Mouse (Mus musculus) kidney, postnatal 36 days (tissue): ENCODE data around the gene P4hb.
A peak's percentile ranks its signal among the peaks of the same experiment; 100 is the strongest.

Experiments used
- DNase-seq, 2 experiments: peaks; one replicate each; pipeline ENCODE4 v3.0.0; 2021 to 2022; ENCODE audit warnings: mixed read lengths in 2 of 2

The P4hb gene

DNA sequence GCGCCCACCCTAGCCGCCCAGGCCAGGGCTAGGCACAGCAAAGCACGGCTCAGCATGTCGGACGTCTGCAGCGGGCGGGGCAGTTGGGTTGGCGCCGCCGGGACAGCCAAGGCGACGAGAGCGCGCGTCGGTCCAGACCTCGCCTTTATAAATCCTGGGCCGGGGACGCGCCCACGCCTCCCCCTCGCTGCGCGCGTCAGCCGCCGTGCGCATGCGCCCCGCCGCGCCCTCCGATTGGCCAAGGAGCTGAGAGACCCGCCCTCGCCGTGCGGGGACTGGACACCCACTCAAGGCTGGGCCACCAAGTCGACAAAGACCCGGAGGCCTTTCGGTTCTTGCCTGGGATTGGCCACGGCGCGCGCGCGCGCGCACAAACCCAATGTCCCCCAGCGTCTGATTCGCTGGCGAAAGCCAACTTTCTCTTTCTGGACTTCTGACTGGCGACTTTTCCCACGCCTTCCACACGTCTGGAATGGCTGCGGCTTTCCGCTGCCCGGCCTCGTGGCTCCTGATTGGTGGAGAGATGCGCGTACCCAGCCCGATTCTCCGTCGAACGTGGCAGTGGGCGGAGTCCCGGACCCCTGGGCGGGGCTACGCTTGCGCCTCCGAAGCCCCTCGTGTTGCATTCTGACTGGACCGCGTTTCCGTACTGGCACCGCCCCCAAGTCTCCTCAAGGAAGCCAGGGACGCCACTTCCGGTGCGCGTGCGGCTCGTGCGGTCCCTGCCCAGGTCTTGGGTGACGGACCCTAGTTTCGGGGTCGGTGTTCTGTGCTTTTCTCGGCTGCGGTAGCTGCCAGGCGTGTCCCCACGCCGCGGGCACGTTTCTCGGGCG is at the start of gene P4hb:
P4hb (minus strand) TSS at position 502 of the 833 bp plus-strand sequence.
- peak; percentile 100 for DNase-seq

DNA sequence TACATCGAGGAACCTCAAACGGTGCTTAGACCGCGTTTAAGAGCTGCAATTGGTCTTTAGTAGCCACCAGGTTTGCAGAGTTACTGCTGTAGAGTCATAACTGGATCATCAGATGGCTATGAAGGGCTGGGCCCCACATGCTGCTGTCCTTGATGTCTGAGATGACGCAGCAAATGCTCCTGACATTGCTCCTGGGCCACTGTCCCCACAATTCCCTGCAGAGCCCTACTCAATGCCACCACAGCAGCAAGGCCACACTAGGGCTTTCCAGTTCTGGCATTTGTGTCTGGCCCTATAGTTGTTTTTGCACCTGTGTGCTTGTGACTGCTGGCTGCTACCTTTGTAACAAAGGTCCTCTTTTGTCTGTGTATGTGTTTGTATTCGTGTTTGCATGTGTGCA is 49.8 kb upstream of the P4hb start:
- DNase-seq: no peak

DNA sequence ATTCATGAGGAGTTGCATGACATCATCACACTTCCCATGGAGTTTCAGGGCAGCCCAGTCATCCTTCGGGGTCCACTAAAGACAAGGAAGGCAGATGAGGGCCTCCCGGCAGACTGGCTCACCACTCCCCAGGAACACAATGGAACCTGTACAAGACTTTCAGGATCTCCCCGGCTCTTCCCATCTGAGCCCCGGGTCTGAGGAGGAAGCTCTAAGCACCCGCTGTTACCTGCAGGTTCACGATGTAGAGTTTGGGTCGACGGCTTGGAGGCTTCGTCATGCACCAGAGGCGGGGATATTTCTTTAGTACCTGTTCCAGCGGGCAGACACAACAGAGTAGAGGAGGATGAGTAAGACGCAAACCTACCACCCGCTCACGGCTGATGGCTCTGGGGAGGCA is 47.1 kb upstream of the P4hb start:
- DNase-seq: no peak

DNA sequence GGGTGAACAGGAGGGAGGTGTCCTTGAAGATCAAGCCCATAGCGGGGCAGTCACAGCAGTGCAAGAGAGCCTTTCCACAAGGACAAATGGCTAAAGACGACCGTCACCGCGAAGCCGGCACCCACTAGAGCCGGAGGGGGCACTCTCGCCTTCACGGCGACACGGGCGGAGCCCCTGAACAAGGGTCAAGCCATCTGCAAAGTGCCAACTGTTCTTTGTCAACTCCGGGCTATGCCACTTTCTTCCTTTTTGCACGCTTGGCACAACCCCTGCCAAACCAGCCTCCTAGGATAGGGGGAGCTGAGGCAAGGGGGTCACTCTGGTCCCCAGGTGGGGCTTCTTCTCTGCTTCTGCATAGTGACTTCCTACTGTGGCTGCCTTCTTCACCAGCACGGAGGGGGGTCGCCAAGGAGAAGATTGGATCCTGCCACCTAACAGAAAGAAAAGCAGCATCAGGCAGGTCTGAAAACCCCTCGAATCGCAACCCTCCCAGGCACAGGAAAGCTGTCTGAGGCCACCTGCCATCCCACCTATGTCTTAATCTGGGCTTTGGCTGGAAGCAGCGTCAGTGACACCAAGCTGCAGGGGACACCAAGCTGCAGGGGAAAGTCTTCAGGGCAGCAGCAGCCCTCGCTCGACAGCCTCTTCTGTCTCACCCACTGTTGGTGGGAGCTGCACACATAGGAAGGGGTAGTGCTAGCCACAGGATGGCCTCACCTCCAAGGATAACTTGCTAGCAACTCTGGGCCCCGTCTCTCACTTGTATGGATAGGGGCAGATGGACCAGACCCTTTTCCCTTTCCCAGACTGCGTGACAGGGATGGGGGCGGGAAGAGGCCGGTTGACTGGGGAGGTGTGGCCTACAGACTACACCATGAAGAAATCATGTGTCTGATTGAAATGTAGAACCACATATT is 45.8 kb upstream of the P4hb start:
- no peak for DNase-seq

DNA sequence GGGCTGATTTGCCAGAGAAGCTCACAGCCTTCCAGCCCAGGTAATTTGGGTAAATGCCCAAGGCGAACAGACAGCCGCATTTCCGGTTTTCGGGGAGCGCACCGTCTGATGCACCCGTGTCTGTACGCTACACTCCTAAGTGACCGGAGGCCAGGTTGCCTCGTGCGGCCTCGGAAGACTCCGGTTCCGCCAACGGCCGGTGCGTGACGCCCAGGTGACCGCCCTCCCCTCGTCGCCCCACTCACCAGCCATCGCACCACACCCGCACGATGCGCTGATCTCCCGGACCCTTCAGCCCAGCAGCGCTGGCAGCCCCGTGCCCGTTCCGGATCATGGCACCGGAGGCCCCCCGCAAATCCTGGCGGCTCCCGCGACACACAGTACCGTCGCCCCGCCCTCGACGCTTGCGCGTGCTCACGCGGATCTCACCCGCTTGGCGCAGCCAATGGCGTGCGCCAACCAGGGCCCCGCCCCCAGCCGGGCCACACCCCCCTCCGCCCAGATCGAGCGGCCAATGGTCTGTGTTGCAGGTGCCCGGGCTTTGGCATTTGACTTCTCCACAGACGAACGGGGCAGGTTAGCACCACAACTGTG is 44.6 kb upstream of the P4hb start, which contains the start of gene Pcyt2:
Pcyt2 (minus strand) TSS at position 418 of the 594 bp plus-strand sequence.
- peak; percentile 95 to 98 for DNase-seq

DNA sequence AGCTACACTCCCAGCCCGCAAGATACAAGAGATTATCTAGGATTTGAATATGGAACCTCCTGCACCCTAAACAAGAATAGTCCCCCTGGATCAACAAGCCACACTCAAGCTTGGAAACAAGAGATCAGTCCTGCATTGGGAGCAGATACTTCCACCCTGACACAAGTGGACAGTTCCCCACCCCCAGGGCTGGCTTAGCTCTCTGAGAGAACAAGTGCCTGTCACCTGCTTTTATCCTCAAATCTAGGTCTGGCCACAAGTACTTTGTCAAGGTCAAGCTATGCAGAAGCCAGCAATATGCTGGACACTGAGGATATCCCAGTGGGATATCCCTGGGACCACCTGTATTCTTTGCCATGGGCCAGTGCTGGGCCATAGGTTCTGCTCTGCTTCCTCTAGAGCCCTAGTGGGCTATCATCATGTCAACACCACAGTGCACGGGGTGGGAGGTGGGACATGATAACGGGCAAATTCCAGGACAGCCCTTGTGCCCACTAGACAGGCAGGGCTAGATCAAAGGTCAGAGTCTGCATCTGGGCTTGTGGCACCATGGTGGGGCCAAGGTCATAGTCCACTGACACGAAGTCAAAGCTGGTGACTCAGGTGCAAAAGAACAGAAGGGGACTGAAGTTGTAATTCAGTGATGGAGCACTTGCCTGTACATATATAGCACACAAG is 43.7 kb upstream of the P4hb start:
- peak; percentile 74 to 84 for DNase-seq

DNA sequence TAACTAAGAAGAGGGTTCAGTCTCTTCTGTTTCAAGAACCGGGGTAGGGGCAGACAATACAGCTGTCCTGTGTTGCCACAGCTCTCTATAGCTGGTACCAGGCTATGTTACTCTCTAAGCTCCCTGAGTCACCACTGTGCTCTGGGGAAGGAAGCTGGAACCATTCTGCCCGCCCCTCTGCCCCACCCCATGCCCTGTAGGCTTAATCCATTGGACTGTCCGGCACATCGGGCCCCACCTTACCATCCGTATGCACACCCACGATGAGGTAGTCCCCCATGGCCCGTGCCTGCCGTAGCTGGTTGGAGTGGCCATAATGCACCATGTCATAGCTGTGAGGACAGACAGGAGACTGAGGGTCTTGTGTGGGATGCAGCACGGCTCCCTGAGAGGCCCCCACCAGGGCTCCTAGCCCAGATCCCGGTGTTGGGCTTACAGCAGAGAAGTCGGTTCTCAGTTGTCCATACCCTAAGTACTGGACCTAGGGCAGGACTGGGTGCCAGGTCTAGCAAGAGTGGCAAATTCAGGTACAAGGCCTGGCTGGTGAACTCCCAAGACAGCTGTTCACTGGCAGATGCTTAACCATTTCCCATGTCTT is 42.7 kb upstream of the P4hb start:
- DNase-seq: no peak

DNA sequence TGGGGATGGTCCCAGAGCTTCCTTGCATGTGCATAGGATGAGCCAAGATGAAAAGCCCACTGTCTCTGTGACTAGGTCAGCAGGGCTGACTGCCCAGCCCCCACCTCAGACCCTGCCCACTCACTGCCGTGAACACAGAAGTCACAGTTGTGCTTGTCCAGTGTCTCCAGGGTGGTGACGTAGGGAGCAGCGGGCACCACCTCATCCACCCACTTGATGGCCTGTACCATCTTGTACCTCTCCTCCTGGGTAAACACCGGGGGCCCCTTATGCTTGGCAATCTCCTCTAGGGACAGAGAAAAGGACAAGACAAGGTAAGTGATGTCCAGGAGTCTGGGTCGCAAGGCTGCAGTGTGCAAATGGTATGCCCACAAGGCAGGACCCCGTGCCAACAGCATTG is 42.1 kb upstream of the P4hb start:
- DNase-seq: no peak

DNA sequence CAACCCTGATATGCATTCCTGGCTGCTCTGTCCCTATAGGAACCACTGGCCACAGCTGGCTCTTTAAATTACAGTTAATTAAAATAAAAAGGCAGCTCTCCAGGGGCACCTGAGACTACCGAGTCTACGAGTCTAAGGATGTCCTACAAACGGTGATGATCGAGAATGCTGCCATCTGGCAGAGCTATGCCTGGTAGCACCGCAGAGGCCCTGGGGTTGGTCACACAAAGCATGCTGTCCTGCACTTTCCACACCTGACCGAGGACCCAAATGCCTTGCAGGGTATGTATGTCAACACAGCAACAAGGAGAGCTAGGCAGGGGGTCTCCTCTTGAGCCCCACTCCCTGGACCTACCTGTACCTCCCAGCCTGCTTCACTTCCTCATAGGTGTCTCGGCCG is 40.9 kb upstream of the P4hb start:
- DNase-seq: no peak

DNA sequence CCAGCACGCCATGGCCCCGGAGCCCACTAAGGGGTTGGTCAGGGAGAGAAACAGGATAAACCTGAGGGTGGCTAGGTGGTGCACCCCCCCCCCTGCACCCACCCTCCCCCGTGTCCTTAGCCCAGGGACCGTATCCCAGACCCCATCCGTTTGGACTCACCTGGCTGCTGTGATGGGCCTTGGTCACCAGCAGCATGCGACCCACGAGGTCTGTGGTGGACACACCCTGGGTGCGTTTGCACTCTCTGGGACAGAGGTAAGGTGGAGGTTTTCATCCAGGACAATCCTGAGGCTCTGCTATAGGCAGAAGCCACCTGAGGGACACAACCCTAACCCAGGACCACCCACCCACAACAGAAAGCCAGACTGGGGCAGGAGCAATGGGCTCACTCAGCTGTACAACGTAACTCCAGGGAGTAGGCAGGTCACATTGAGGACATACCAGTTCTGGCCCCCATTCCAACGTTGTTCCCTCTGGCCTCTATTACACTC is 40.5 kb upstream of the P4hb start:
- DNase-seq: no peak

DNA sequence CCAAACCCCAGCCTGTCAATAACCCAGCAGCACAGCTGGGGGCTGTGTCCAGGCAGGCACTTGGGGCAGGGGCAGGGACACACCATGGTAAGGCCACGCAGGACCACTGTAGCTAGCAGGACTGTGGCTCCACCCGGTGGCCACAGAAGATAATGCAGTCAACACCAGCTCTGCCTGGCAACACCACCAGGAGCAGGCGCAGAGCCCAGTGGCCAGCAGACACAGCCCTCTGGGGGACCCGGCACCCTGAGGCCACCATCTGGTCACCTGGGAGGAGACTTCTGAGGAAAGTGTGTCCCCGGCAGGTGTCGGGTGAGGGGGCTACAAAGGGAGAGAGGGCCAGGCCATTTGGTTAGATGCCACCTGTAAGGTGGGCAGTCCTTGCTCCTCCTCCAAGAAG is 39.7 kb upstream of the P4hb start:
- DNase-seq: peak; percentile 76 to 89

DNA sequence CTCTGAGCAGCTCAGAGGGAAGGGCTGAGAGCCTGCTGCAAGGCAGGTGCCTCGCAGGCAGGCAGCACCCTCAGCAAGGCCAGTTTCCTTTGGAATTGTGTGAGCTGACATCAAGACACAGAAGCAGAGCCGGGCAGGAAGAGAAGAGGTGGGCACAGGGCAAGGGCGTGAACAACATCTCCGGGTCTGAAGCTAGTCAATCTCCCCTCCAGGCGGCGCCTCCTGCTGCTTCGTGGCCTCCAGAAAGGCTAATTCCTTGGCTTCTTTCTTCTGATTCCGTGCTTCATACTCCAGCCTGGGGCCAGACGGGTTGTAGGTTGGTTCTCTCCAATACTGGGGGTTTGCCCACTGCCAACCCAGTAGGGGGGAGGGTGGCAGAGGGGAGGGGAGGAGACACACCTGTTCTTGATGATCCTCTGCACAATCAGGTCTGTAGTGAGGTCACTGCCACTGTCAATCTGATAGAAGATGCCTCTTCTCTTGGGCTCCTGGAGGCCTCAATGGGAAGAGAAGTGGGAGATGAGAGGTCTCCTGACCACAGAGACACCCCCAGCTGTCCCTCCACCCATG is 37.5 kb upstream of the P4hb start:
- DNase-seq: no peak

DNA sequence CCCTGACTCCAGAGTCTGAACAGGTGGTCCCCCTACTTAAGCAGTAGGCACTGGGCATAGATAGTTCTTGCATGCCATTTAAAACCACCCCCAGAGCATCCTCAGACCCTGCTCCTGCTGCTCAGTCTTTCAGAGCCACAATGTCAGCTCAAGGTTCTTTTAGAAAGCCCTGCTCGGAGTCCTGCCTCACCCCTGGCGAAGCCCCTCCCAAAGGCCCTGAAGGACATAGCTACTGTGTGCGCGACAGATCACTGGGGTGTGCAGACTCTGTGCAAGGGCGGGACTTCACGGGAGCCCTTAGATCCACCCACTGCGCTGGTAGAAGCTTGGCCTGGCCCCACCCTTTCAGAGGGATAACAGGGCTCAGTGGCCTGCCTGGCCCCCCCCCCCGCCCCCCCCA is 36.2 kb upstream of the P4hb start:
- peak; percentile 67 for DNase-seq

DNA sequence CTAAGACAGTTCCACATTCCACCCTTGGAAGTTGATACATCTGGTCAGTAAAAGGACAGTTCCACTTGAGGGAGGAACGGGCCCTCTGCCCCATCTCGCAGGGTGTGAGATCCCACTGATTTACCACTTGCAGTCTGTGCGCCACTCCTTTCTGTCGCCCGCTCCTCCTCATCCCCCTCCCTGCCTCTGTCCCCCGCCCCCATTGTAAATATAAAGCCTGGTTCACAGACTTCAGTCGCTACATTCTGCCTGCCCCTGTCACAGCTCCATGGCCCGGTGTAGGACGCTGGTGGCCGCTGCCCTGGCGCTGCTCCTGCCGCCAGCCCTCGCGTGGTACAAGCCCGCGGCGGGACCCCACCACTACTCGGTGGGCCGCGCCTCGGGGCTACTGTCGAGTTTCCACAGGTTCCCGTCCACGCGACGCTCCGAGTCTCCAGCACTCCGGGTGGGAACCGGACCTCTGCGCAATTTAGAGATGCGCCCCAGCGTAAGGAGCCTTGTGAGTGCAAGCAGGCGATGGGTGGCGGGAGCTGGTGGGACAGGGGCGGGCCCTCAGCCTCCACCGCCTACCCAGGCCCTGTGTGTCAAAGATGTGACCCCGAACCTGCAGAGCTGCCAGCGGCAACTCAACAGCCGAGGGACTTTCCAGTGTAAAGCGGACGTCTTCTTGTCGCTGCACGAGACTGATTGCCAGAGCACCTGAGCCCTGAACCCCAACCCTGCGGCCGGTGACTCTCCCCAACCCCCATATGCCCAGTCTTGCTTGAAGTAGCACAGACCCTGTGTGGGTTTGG is 35.4 kb upstream of the P4hb start, which contains the start of gene Npb:
Npb (plus strand) TSS at position 237 of the 794 bp plus-strand sequence.
- no peak for DNase-seq

DNA sequence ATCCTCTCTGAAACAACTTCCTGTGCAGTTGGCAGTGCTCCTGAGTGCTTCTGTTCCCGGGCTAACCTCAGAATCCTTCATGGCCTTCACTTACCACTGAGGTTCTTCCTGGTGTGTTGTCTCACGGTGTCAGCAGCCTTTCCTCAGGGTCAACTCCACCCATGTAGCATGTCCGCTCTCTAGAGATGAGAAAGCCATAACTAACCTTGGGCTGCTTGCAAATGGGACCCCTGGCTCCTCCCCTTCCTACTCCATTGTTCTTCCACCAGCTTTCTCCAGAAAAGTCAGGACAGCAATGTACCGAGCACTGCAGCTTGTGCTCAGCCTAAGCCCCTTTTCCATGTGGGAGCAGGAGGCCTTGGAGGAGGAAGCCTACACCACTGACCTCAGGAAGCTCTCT is 33.7 kb upstream of the P4hb start:
- no peak for DNase-seq

DNA sequence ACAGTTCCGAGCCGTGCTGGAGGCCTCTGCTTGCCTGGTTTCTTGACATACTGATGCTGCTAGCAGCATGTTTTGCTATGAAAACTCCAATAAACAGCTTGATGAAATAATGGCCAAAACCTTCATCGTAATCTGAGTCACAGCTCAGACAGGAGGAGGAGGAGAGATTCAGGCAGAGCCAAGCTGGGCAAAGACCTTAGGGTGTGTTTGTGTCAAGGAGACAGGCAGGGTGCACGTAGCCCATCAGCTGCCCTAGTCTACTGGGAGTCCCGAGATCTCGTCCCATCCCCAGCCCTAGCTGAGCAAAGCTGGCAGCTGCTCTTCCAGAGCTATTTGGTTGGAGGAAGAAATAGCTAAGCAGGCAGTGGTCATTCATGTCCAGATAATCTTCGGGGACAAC is 32.6 kb upstream of the P4hb start:
- DNase-seq: no peak

DNA sequence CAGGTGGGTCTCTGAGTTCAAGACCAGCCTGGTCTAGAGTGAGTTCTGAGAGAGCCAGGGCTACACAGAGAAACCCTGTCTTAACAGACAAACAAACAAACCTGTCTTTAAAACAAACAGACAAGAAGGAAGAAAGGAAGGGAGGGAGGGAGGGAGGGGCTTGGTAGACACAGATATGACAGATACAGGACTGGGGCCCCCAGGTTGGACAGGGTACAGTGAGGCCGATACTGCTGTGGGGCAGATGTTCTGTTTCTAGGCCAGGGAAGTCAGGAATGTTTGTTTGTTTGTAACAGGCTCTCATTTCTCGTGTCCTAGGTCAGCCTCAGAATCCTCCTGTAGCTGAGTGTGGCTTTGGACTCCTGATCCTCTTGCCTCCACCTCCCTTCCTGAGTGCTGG is 30.5 kb upstream of the P4hb start:
- DNase-seq: no peak

DNA sequence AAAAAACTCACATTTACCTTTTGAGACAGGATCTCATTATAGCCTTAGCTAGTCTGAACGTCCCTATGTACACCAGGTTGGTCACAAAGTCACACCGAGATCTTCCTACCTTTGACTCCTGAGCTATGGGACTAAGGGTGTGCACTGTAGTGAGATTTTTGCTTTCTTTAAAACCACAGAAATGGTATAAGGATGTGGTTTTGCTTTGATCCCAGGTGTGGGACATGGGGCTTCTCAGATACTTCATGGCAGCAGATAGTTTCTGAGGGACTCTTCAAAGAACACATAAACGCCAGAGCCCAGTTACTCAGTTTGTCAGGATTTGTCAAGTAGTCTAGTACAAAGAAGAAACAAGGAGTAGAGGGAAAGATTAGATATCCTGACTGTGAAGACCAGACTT is 27.7 kb upstream of the P4hb start:
- no peak for DNase-seq

DNA sequence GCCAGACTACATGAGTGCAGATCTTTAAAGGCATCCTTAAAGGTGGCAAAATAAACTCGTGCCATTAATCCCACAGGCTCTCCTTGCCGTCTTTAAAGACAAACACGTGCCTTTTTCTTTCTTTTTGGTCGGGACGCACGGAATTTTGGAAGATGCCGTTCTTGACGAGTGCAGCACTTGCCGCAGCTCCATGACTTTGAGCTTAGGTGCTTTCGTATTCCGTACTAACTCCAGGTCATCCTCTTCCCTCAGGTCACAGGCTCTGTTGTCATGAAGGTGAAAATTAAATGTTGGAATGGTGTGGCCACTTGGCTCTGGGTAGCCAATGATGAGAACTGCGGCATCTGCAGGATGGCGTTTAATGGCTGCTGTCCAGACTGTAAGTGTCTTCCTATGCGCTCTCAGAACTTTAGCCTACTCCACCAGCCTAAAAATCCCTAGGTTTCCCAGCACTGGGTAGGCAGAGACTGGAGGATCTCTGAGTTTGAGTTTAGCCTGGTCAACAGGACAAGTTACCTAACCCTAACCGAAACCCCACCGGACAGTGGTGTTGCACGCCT is 26.0 kb upstream of the P4hb start:
- DNase-seq: no peak

DNA sequence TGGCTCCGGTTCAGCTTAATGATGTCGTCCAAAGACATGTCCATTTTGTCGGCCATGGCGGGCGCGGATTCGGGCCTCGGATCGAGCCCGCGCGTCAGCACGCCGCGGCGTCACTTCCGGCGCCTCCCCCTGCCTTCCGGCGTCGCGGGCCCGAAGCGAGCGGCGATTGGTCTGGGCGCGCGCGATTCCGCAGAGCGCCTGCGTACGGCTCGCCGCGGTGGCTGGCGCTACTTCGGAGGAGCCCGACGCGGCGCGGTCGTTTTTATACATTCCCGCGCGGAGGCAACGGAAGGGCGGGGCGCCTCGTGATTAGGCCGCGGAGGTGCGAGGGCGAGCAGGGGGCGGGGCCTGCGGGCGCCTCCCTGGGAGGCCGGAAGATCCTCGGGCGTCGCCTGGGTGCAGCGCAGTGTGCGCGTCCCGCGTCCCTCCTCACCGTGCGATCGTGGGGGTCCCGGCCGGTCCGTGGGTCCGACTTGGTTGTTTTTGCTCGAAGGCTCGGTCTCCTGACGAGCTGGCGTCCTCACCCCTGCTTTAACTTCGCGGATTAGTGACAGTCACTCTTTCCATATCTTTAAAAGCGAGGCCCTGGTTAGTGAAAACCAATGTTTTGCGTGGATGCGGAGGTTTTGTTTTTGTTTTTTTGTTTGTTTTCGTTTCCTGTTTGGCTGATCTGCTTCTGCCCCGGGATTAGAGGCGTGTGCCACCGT is 25.4 kb upstream of the P4hb start, which contains the start of the genes Alyref and Anapc11:
Alyref (minus strand) TSS at position 83 of the 707 bp plus-strand sequence.
Anapc11 (plus strand) TSS at position 139 of the 707 bp plus-strand sequence.
- peak; percentile 95 to 97 for DNase-seq
